Mouse (Mus musculus) cortical plate, adult 2 months (tissue): ENCODE results near the gene Ifi27.

Experiments
- CTCF ChIP-seq: fragments of 200-500 bp; IDR thresholded peaks from 2 replicates; pipeline ENCODE4 v1.5.1; 2011; ENCODE audit warnings: mild to moderate bottlenecking, control low read depth, low read length; ENCODE audit not compliant: insufficient read depth; ENCODE audit errors: extremely low read depth
- POLR2A ChIP-seq: fragments of 200-500 bp; IDR thresholded peaks from 2 replicates; pipeline ENCODE4 v1.6.1; 2011; ENCODE audit warnings: mild to moderate bottlenecking, low read length, control low read depth; ENCODE audit not compliant: insufficient read depth; ENCODE audit errors: extremely low read depth

DNA sequence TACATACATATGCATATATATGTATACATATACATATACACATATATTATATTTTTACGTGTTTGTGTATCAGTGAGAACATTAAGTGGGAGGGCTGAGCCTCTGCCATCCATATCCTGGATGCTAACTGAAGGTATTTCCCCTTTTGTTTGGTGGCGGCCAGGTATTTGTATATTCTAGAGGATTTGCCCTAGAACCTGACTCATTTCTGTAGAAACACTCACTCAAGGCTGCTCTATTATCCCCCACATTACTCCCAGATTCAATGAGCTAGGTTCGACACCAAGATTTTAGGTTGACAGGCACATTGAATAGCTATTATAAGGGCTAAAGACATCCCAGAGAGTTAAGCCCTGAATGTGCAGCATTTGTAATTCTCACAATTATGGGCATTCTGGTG, 11.0 kb downstream of the Ifi27 start:
- TF ChIP-seq POLR2A (no peak), CTCF (no peak)
